Mouse (Mus musculus) midbrain, embryonic 10.5 days (tissue): ENCODE measurements around the gene Pum3. TPM values are rescaled to one million over a fixed set of nuclear protein-coding genes. Genes with fewer than 3 reads are reported as not detected.
"Not testable (repeated sequence)": the region's sequence is repeated elsewhere in the genome, so short reads cannot be mapped to it uniquely, and the experiment has no call there.

ENCODE experiments used
- DNase-seq: peaks from one replicate; pipeline ENCODE4 v3.0.0-alpha.2; 2017; ENCODE audit warnings: low spot score
- H3K27ac ChIP-seq: fragments of 300-500 bp; sonication (generic); replicated peaks from 2 replicates; pipeline ENCODE4 v1.5.1; 2016; ENCODE audit warnings: mild to moderate bottlenecking
- H3K27me3 ChIP-seq: fragments of 300-500 bp; sonication (generic); 2 replicates; pipeline ENCODE4 v1.6.1; 2016; ENCODE audit warnings: low read depth, mild to moderate bottlenecking; ENCODE audit not compliant: poor library complexity, severe bottlenecking
- H3K36me3 ChIP-seq: fragments of 300-500 bp; sonication (generic); 2 replicates; pipeline ENCODE4 v1.6.1; 2016; ENCODE audit warnings: mild to moderate bottlenecking, moderate library complexity
- H3K4me1 ChIP-seq: fragments of 300-500 bp; sonication (generic); 2 replicates; pipeline ENCODE4 v1.6.1; 2016
- H3K4me3 ChIP-seq: fragments of 300-500 bp; sonication (generic); 2 replicates; pipeline ENCODE4 v1.5.1; 2016; ENCODE audit warnings: mild to moderate bottlenecking, moderate library complexity
- H3K9me3 ChIP-seq: fragments of 300-500 bp; sonication (generic); replicated peaks from 2 replicates; pipeline ENCODE4 v1.6.1; 2016; ENCODE audit warnings: mild to moderate bottlenecking
- WGBS: fragments of 180-500 bp; shearing (Covaris S2); methylation state at CpG from one replicate; pipeline ENCODE4 v1.1.7; 2016; 5-methylcytosine and 5-hydroxymethylcytosine counted together
- polyA plus RNA-seq: library from polyadenylated mRNA; unstranded; fragments of >200 nt; fragmentation: Nextera tagmentation; extraction: Ambion mirVana; gene quantifications from 2 replicates; pipeline ENCODE4 v1.2.1, GENCODE M21; 2016

Gene Pum3
- polyA plus RNA-seq, 1 experiment from 2014 or later: 83.4 TPM

DNA sequence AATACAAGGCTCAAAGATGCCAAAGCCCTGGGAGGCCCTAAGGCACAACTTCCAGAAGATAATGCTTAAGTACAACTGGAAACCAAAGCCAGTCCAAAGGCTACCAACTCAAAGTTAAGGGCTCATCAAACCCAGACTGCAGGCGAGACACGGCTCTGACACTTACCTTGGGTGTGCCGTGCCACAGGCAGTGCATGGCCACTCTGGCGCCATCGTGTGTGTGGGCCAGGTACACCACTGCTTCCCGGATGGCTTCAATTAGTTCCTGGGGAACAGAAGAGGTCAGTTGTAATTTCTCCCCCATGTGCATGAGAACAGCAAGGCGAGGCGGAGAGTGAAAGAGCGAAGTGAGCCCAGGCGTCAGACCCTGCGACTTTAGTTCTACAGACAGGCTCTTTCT lies 13.1 kb downstream of the Pum3 start:
- Histone ChIP-seq H3K36me3 (peaks cover 94% of the 10 kb centered on the region), H3K27ac (no peak overlapping the region), H3K9me3 (no peaks in the 10 kb centered on the region), H3K4me1 (no peaks in the 10 kb centered on the region), H3K4me3 (no peak overlapping the region), H3K27me3 (no peaks in the 10 kb centered on the region)
- 68% methylated on average over 11 of the region's 11 CpGs for WGBS
- peak; percentile 44 for DNase-seq

DNA sequence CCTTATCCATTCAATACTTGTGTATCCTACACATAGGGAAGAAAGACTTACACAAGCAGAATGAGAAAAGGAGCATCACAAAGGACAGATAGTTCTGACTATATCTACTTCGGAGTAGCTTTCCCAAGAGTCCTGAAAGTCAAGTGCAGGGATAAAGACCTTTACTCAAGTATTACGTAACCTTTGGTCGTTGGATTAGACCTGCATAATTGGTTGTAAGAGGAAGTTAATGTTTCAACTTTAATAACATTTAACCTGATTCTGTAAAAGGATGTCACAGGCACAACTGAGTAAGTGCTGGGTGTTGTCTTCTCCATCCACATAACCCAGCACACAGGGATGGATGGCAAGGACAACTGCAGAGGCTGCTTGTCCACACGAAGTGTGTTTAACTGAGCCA lies 18.3 kb downstream of the Pum3 start:
- Histone ChIP-seq H3K4me3 (no peak overlapping the region), H3K9me3 (no peaks in the 10 kb centered on the region), H3K4me1 (no peaks in the 10 kb centered on the region), H3K36me3 (peaks cover 80% of the 10 kb centered on the region), H3K27me3 (no peaks in the 10 kb centered on the region), H3K27ac (no peak overlapping the region)
- 93% methylated on average over 4 of the region's 4 CpGs for WGBS
- no peak for DNase-seq

DNA sequence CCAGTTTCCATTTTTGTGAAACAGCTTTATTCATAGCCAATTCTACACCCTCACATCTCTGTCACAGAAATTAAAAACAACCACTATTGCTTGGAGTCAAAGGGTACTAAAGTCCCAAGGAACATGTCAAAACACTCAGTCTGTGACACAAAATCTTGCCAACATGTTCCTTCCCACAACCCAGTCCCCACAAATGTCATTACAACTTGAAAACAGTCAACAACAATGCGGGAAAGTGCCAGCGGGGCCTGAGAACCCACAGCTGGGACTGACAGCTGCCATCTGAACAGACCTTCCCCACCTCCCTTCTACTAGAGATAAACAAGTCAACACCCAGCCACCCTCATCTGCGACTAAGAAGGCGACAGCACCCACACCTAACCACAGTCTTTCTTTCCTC lies 18.9 kb downstream of the Pum3 start:
- no peaks in the 10 kb centered on the region for H3K27me3 ChIP-seq
- WGBS: 93% methylated on average over 4 of the region's 4 CpGs
- no peak overlapping the region for H3K4me3 ChIP-seq
- no peak for DNase-seq
- no peaks in the 10 kb centered on the region for H3K4me1 ChIP-seq
- no peaks in the 10 kb centered on the region for H3K9me3 ChIP-seq
- H3K27ac ChIP-seq: no peak overlapping the region
- peaks cover 74% of the 10 kb centered on the region for H3K36me3 ChIP-seq

DNA sequence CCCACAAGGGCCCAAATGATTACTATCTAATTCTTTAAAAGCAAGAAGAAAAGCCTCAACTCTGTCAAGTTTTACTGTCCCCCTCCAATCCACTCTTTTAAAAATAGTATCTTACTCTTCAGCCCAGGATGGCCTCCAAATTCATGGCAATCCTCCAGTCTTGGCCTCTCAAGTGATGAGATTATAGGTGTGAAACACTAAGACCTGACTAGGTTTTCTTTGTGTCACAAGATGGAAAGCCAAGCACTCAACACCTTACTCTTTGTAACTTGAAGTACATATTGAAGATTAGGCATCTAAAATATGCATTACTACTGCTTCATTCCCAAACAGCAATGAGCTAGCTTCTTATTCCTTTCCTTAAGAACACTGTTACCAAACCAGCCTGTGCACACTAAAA lies 19.8 kb downstream of the Pum3 start:
- H3K27me3 ChIP-seq: no peaks in the 10 kb centered on the region
- H3K9me3 ChIP-seq: no peaks in the 10 kb centered on the region
- H3K4me3 ChIP-seq: no peak overlapping the region
- no peak for DNase-seq
- H3K36me3 ChIP-seq: peaks cover 65% of the 10 kb centered on the region
- no peak overlapping the region for H3K27ac ChIP-seq
- H3K4me1 ChIP-seq: no peaks in the 10 kb centered on the region

DNA sequence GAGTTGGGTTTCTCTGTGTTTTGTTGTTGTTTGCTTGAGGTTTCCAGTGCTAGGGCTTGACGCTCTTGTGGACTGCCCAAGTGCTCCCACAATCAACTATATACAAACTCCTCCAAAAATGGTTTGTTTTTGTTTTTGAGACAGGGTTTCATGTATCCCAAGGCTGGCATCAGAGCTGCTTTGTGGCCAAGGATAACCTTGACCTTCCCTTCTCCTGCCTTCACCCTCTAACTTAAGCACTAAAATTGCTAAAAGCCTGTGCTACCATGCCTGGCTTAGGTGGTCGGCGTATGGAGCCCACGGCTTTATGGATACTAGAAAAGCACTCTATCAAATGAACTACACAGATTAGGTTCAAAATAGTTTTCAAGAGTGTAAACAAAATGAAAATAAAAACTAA lies 20.4 kb downstream of the Pum3 start:
- H3K27ac ChIP-seq: no peak overlapping the region
- H3K36me3 ChIP-seq: peaks cover 60% of the 10 kb centered on the region
- no peaks in the 10 kb centered on the region for H3K9me3 ChIP-seq
- DNase-seq: no peak
- H3K27me3 ChIP-seq: no peaks in the 10 kb centered on the region
- WGBS: 96% methylated on average over 4 of the region's 4 CpGs
- no peaks in the 10 kb centered on the region for H3K4me1 ChIP-seq
- no peak overlapping the region for H3K4me3 ChIP-seq

DNA sequence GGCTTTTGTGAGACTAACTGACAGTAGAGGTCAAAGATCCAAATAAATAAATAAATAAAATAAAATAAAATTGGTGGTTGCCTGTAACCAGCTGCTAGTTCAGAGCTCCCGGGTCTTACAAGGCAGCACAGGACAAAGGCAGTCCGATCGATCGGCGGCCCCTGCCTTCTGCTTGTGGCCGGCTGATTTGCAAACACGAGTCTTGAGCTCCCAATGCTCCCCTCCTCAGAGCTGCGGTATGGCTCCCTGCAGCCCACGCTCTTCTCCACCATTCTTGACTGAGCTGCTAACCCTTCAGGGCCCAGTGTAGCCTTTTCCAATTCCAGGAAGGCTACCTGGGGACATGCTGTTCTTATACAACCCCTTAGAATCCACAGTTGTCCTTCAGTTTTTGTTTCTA lies 31.8 kb downstream of the Pum3 start:
- no peaks in the 10 kb centered on the region for H3K9me3 ChIP-seq
- 89% methylated on average over 9 of the region's 9 CpGs for WGBS
- no peaks in the 10 kb centered on the region for H3K27me3 ChIP-seq
- no peak overlapping the region for H3K4me3 ChIP-seq
- no peak for DNase-seq
- H3K27ac ChIP-seq: no peak overlapping the region; the same call in 1 of the 2 replicates
- H3K4me1 ChIP-seq: no peaks in the 10 kb centered on the region
- H3K36me3 ChIP-seq: peaks cover 93% of the 10 kb centered on the region

DNA sequence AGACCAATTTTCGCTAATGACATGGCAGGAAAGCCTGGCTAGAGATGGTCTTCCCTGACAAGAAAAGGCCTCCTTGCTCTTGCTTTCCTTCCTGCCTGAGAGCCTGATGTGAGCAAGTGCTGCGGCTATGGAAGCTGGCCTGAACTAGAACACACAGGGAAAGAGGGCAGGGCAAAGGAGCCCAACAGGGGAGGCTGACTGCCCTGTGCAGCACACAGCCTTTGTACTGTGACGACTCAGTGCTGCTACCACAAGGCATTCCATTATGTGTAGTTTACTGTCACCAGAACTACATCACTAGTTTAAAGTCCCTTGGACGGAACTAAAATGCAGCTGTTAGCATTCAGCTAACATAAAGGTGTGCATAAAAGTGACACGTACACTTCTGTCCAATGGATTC lies 32.4 kb downstream of the Pum3 start:
- 90% methylated on average over 5 of the region's 5 CpGs for WGBS
- no peaks in the 10 kb centered on the region for H3K4me1 ChIP-seq
- peaks cover 99% of the 10 kb centered on the region for H3K36me3 ChIP-seq
- no peaks in the 10 kb centered on the region for H3K9me3 ChIP-seq
- H3K27ac ChIP-seq: 0 out of 2 replicates have a peak overlapping the region, but pooled peaks have one; percentile 4
- H3K27me3 ChIP-seq: no peaks in the 10 kb centered on the region
- no peak for DNase-seq
- no peak overlapping the region for H3K4me3 ChIP-seq

DNA sequence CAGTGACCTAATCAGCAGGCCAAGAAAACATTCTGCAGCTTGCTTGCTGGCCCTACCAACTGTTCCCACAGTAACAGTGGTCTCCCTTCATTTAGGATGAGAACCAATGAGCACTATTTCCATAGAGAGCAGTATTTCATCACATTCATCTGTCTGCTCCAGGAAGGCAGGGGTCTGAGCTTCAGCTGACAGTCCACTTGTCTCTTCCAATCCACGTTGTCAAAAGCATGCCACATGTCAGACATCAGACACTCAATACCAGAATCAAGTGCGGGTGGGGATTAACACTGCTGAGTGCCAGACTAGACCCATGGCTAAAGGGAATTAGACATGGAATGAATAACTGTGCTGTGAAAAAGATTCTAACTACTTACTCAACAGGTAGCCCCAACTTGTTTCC lies 32.9 kb downstream of the Pum3 start:
- Histone ChIP-seq H3K4me3 (no peak overlapping the region), H3K36me3 (peaks cover 100% of the 10 kb centered on the region), H3K27me3 (no peaks in the 10 kb centered on the region), H3K27ac (no peak overlapping the region), H3K4me1 (no peaks in the 10 kb centered on the region), H3K9me3 (no peaks in the 10 kb centered on the region)
- no peak for DNase-seq
- WGBS: 89% methylated on average over 2 of the region's 2 CpGs

DNA sequence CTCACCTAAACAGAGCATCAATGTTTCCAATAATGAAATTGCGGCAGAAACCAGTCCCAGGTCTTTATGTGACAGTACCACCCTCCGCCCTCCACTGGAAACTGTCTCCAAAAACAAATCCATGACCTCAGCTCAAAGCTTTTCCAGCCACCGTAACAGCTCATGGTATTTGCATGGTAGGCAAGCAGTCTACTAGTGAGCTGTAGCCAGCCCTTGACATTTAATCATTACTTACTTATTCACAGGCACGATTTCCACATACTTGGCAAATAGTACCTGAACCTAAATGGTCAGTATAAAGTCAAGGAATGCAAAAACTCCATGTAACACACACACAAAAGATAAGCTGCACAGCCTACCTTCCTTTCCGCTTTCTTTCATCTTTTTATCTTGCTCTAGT lies 33.7 kb downstream of the Pum3 start:
- H3K9me3 ChIP-seq: no peaks in the 10 kb centered on the region
- H3K27ac ChIP-seq: no peak overlapping the region
- H3K4me1 ChIP-seq: no peaks in the 10 kb centered on the region
- H3K27me3 ChIP-seq: no peaks in the 10 kb centered on the region
- no peak overlapping the region for H3K4me3 ChIP-seq
- WGBS: 94% methylated on average over 5 of the region's 5 CpGs
- H3K36me3 ChIP-seq: peaks cover 100% of the 10 kb centered on the region
- DNase-seq: no peak

DNA sequence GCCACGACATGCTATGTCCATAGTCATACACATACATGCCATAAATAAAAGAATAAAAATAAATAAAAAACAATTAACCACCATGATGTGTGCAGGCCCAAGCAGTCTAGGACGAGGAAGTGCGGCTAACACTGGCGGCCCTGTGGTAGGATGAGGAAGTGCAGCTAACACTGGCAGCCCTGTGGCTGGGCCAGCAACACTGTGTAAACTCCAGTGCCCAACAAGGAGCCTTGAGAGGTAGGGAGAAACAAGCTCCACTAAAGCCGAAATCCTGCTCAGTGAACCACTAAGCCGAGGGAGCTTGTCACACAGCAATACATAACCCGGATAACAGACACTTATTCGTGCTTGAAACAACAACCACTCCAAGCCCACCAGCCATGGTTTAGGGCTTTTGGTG lies 34.1 kb downstream of the Pum3 start:
- Histone ChIP-seq H3K36me3 (peaks cover 100% of the 10 kb centered on the region), H3K4me1 (no peaks in the 10 kb centered on the region), H3K27ac (no peak overlapping the region), H3K4me3 (no peak overlapping the region), H3K9me3 (no peaks in the 10 kb centered on the region), H3K27me3 (no peaks in the 10 kb centered on the region)
- peak; percentile 17 for DNase-seq
- 93% methylated on average over 8 of the region's 8 CpGs for WGBS

DNA sequence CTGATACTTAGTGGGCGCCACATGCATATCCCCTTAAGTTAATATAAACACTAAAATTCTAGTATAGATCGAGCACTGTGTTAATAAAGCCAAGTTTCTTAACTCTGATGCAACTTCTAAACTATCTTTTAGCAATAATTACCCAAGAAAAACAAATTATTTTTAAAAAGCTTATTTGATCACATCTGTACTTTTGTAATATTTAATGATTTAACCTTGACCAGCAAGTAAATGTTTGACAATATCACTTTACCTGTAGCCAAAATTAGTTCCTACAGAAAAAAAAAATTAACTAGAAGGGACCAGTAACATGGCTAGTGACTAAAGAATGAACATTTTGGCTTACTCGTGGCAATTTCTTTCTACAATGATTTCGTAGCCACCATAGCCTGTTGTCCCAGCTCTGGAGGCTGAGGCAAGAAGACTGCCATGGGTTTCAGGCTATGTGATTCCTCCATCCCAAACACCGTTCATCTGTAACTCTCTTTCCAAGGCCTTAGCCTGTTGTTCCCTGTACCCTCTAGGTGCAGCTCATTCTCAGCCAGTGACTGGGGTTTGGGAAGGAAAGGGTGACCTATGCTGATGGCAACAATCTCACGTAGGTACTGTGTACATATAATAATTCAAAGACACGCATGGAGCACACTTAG lies 35.2 kb downstream of the Pum3 start:
- 91% methylated on average over 7 of the region's 7 CpGs for WGBS
- Histone ChIP-seq H3K27me3 (no peaks in the 10 kb centered on the region), H3K36me3 (peaks cover 100% of the 10 kb centered on the region), H3K9me3 (no peaks in the 10 kb centered on the region), H3K4me3 (no peak overlapping the region), H3K4me1 (no peaks in the 10 kb centered on the region), H3K27ac (no peak overlapping the region)
- no peak for DNase-seq

DNA sequence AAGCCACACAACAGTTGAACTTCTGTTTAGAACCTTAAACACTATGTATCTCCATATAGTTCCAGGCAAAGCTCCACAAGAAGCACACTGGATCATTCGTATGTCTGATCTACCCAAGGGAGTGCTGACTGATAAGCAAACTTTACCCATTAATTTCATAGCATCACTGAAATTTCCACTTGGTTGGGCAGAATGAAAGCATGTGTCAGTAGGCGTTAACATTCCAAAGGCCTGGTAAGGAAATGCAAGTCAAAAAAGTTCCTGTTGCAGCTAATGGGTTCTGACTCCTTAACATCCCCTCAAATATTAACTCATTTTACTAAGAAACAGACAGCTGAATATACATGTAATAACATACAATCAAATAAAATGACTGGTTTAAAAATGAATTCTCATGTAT lies 37.2 kb downstream of the Pum3 start:
- Histone ChIP-seq H3K36me3 (peaks cover 100% of the 10 kb centered on the region), H3K27ac (no peak overlapping the region), H3K4me1 (no peaks in the 10 kb centered on the region), H3K27me3 (no peaks in the 10 kb centered on the region), H3K9me3 (no peaks in the 10 kb centered on the region), H3K4me3 (no peak overlapping the region)
- WGBS: 91% methylated on average over 2 of the region's 2 CpGs
- DNase-seq: no peak

DNA sequence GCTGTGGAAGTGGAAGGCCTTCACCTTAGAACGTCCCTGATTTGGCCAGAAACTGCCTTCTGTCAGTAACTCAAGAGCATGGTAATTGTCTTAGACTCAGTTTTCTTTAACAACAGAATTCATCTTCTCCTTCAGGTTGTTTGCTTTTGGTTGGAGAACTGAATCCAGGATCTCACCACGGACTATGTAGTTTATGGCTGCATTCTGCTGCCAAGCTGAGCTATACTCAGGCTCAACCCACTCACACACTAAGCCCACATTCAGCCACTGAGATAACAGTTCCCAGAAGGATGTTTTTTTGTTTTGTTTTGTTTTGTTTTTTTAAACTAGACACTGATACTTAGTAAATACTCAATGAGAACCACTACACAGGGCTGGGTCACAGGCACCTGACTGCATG lies 38.3 kb downstream of the Pum3 start:
- peaks cover 100% of the 10 kb centered on the region for H3K36me3 ChIP-seq
- H3K9me3 ChIP-seq: no peaks in the 10 kb centered on the region
- no peak for DNase-seq

DNA sequence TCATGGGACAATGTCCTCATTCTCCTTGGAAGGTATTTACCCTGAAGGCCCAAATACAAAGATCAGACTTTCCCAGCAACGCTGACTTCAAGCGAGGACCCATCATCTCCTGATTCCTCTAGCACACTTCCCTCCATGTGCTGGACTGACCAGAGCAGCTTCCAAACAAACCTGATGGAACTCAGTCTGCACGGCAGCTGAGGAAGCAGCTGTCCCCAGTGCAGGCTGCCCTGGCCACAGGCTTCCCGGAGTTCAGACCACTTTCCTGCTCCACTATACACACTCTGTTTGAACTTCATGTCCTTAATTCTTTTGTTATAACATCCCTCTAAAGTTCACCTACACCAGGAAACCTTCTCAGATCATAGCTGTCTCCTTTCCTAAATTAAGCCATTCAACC lies 40.1 kb downstream of the Pum3 start:
- H3K4me3 ChIP-seq, H3K4me1 ChIP-seq, DNase-seq, H3K9me3 ChIP-seq, H3K27me3 ChIP-seq, H3K27ac ChIP-seq: not testable (repeated sequence)
- H3K36me3 ChIP-seq: peaks cover 100% of the 10 kb centered on the region
- WGBS: 93% methylated on average over 4 of the region's 4 CpGs

More for the DNA sequence above, 38.3 kb downstream of the Pum3 start:
- Histone ChIP-seq H3K4me3 (no peak overlapping the region), H3K4me1 (no peaks in the 10 kb centered on the region), H3K27ac (no peak overlapping the region), H3K27me3 (no peaks in the 10 kb centered on the region)
- WGBS: 92% methylated on average over 2 of the region's 2 CpGs
